Comparison of ENCODE assay signal across 26 mouse cellular contexts in the genomic region with DNA sequence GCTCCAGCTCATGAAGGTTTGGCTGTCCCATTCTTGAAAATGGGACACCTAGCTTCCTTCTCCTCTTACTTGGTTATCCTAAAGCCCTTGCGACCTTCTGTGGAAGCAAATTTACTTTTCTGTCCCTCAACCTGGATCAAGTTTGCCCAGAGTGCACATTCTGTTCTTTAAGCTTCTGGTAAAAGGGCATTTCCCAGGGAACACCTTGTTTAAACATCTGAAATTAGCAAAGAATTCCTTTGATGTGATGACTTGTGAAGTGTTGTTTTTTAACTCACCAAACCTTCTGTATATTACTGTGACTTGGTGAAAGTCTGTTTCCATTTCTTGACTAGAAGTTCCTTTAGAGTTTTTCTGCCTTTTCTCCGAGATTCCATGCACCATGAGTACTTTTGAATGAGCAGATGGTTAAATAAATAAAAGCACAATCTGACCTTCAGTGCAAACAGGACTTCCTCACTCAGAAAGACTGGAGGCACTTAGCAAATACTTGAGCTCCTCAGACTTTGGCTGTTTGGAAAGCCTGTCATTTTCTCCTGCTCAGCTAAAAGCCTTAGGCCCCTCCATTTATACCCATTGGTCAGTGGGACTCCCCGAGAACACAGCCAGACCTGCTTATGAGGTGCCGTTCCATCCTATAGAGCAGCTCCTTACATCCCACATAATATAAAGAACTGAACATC.
DNase-seq lines count a peak whose midpoint lies in the region; ATAC-seq and TF ChIP-seq lines count a peak whose summit lies in the region.
"Had no signal": no experiment of that assay in that cellular context is flagged by ENCODE, and none has a peak within 500 bp of the region (broad histone marks: within the 10 kb centered on the region; RNA-seq: fewer than 3 reads in every experiment).

No protein-coding gene starts in this region.

- H3K9me3 ChIP-seq in lung, embryonic 15.5 days: no peaks in the 10 kb centered on the region
- H3K9me3 ChIP-seq in lung, postnatal 0 days (ENCODE audit: low read length): no peaks in the 10 kb centered on the region
- H3K9me3 ChIP-seq: forebrain, embryonic 10.5 days; forebrain, embryonic 13.5 days; heart, embryonic 10.5 days; heart, embryonic 13.5 days had no signal

- DNase-seq in lung, postnatal 4 days: no peak
- DNase-seq in lung, postnatal 0 days (ENCODE audit: low spot score): peak; percentile 79
- peak; percentile 48 for DNase-seq in lung, postnatal 25 days (ENCODE audit: low spot score)
- no peak for DNase-seq in layer of hippocampus, adult 9-10 months (ENCODE audit: low spot score)
- DNase-seq in layer of hippocampus, adult 11-12 months (ENCODE audit: low spot score): no peak
- DNase-seq: adrenal gland, adult 2 months; adrenal gland, postnatal 14 days; B cell, adult 2 months; cerebellum, adult 11 months; cerebellum, adult 2 months; cerebellum, postnatal 10 days; gastrocnemius, postnatal 10 days; gastrocnemius, postnatal 36 days; heart, adult 2 months; heart, postnatal 14 days; heart, postnatal 4 days had no signal

- H3K9ac ChIP-seq in lung, embryonic 15.5 days: no peak overlapping the region
- H3K9ac ChIP-seq in lung, postnatal 0 days (replicated peaks; ENCODE audit: low read depth): no peak overlapping the region
- H3K9ac ChIP-seq: forebrain, embryonic 13.5 days; heart, embryonic 13.5 days; hindbrain, embryonic 14.5 days had no signal

- no peak overlapping the region for H3K4me2 ChIP-seq in lung, embryonic 15.5 days
- no peak overlapping the region for H3K4me2 ChIP-seq in lung, postnatal 0 days (replicated peaks; ENCODE audit: low read depth, low read length)
- H3K4me2 ChIP-seq: forebrain, embryonic 13.5 days; heart, embryonic 13.5 days; hindbrain, embryonic 14.5 days had no signal

- H3K4me3 ChIP-seq in lung, embryonic 15.5 days: no peak overlapping the region
- H3K4me3 ChIP-seq in lung, postnatal 0 days (ENCODE audit: low read depth, low read length): no peak overlapping the region
- H3K4me3 ChIP-seq: forebrain, embryonic 10.5 days; forebrain, embryonic 13.5 days; heart, adult 2 months; heart, embryonic 10.5 days; heart, embryonic 13.5 days had no signal

- peak overlapping the region; percentile 63 for H3K27ac ChIP-seq in lung, embryonic 15.5 days
- H3K27ac ChIP-seq in lung, postnatal 0 days (ENCODE audit: low read length): peak overlapping the region; percentile 73
- H3K27ac ChIP-seq: forebrain, embryonic 10.5 days; forebrain, embryonic 13.5 days; heart, adult 2 months; heart, embryonic 10.5 days; heart, embryonic 13.5 days; hindbrain, embryonic 14.5 days; hindbrain, postnatal 0 days had no signal

- peak; percentile 98 for TF ChIP-seq EP300 in lung, postnatal 0 days (IDR thresholded peaks at IDR 0.05)

- H3K36me3 ChIP-seq in lung, embryonic 15.5 days: no peaks in the 10 kb centered on the region
- H3K36me3 ChIP-seq in lung, postnatal 0 days (ENCODE audit: insufficient read depth, low read length): no peaks in the 10 kb centered on the region
- H3K36me3 ChIP-seq: forebrain, embryonic 10.5 days; G1E; heart, embryonic 10.5 days; heart, embryonic 13.5 days had no signal

- no peak for TF ChIP-seq CTCF in lung, postnatal 0 days (IDR thresholded peaks at IDR 0.05)

- H3K27me3 ChIP-seq in lung, embryonic 15.5 days: no peaks in the 10 kb centered on the region
- H3K27me3 ChIP-seq in lung, postnatal 0 days (replicated peaks; ENCODE audit: insufficient read depth, low read length): no peaks in the 10 kb centered on the region
- H3K27me3 ChIP-seq: CH12.LX; forebrain, embryonic 13.5 days; heart, embryonic 13.5 days had no signal

- peak; percentile 46; the same call in 1 of the 2 replicates for ATAC-seq in lung, embryonic 15.5 days (ENCODE audit: borderline replicate concordance, extremely low read depth, low FRiP score, low TSS enrichment)
- peak; percentile 83 for ATAC-seq in lung, postnatal 0 days
- ATAC-seq: forebrain, embryonic 13.5 days; forebrain, embryonic 16.5 days; hindbrain, postnatal 0 days had no signal

- no peaks in the 10 kb centered on the region for H3K4me1 ChIP-seq in lung, embryonic 15.5 days
- no peaks in the 10 kb centered on the region for H3K4me1 ChIP-seq in lung, postnatal 0 days (ENCODE audit: insufficient read depth, low read depth, low read length)
- H3K4me1 ChIP-seq: forebrain, embryonic 13.5 days; heart, embryonic 10.5 days; heart, embryonic 13.5 days had no signal

- 48% methylated on average over 4 of the region's 4 CpGs for WGBS in lung, embryonic 15.5 days
- WGBS in lung, postnatal 0 days: 45% methylated on average over 4 of the region's 4 CpGs

Comparison
In these comparisons a context has a peak if more than half of its experiments do, and no peak if none do; other contexts are left out.
1. DNase-seq: peak in lung, postnatal 0 days (single experiment) and lung, postnatal 25 days (single experiment); none in lung, postnatal 4 days (0 of 2), layer of hippocampus, adult 9-10 months (single experiment) and layer of hippocampus, adult 11-12 months (single experiment).